Mouse (Mus musculus) E14TG2a.4 (cell line): ENCODE results near the gene Card11.

Experiments
- H3K27me3 ChIP-seq: 2 replicates; pipeline ENCODE4 v1.6.1; 2014; ENCODE audit warnings: low read length, control low read depth; ENCODE audit not compliant: insufficient read depth
- H3K36me3 ChIP-seq: 2 replicates; pipeline ENCODE4 v1.6.1; 2014; ENCODE audit warnings: low read length, control low read depth; ENCODE audit not compliant: insufficient read depth
- H3K4me1 ChIP-seq: replicated peaks from 2 replicates; pipeline ENCODE4 v1.6.1; 2014; ENCODE audit warnings: low read depth, low read length, control low read depth
- H3K4me3 ChIP-seq: replicated peaks from 2 replicates; pipeline ENCODE4 v1.5.1; 2014; ENCODE audit warnings: mild to moderate bottlenecking, low read length
- H3K9me3 ChIP-seq: 2 replicates; pipeline ENCODE4 v1.6.1; 2014; ENCODE audit warnings: low read length, control low read depth
- CTCF ChIP-seq: conservative IDR thresholded peaks from 2 replicates; pipeline ENCODE4 v1.5.1; 2014; ENCODE audit warnings: low read length
- NANOG ChIP-seq: IDR thresholded peaks from 2 replicates; pipeline ENCODE4 v1.6.1; 2014; ENCODE audit warnings: borderline replicate concordance, low read length, mixed read lengths
- POU5F1 ChIP-seq: IDR thresholded peaks from 2 replicates; pipeline ENCODE4 v1.6.1; 2014; ENCODE audit warnings: low read length, borderline replicate concordance

Gene Card11

DNA sequence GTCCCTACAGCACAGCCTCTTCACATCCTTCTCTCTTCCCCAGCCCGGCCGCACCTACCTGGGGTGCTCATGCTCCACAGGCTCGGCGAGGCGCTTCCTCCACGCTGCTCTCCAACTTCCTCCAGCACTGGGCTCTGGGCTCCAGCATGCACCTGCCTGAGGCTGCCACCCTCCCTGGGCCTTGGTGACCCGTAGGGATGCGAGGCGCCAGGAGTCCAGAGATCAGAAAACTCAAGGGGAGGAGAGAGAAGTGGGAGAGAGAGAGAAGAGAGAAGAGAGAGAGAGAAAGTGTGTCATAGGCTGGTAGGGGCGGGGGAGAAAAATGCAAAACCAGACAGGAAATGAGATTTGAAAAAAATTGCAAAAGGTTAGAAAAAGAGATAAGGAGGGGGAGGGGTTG, at the start of gene Card11:
TSS of gene Card11 (minus strand) at position 234 of the 400 bp plus-strand sequence.
- H3K4me1 ChIP-seq = no peaks in the 10 kb centered on the region
- peaks cover 9% of the 10 kb centered on the region; the same call in 1 of the 2 replicates for H3K27me3 ChIP-seq
- H3K4me3 ChIP-seq = no peak within 1 kb of the TSS
- H3K36me3 ChIP-seq = no peaks in the 10 kb centered on the region
- peaks cover 18% of the 10 kb centered on the region for H3K9me3 ChIP-seq
- no peak for TF ChIP-seq POU5F1
- TF ChIP-seq NANOG = no peak
- TF ChIP-seq CTCF = no peak

- H3K36me3 ChIP-seq = no peaks in the 10 kb centered on the region
- no peak for TF ChIP-seq POU5F1
- no peak for TF ChIP-seq NANOG
- TF ChIP-seq CTCF = no peak
- H3K27me3 ChIP-seq = peaks cover 28% of the 10 kb centered on the region
- H3K9me3 ChIP-seq = peaks cover 8% of the 10 kb centered on the region
- peaks cover 16% of the 10 kb centered on the region for H3K4me1 ChIP-seq
- no peak overlapping the region for H3K4me3 ChIP-seq
Measured at GRCm38 (mm10) chr5:141047651-141048218, 47.4 kb upstream of the Card11 start.

DNA sequence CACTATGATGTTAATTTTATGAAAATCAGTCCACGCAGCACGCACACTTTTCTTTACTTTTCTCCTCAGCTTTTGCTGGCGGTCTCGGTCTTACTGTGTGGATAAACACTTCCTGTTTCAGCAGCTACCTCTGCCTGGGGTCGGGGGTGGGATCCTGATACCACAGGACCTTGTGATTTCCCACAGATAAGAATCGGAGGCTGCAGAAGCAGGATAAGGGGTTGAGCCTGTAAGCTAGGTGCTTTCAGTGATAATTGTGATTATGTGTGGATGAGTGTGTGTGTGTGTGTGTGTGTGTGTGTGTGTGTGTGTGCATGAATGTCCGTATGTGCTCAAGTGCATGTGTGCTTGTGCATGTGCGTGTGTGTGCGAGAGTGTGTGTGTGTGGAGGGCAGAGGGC, 44.6 kb upstream of the Card11 start:
- Histone ChIP-seq H3K4me1 (peaks cover 26% of the 10 kb centered on the region), H3K27me3 (peaks cover 23% of the 10 kb centered on the region), H3K4me3 (no peak overlapping the region), H3K36me3 (no peaks in the 10 kb centered on the region), H3K9me3 (no peaks in the 10 kb centered on the region)
- TF ChIP-seq NANOG = no peak
- no peak for TF ChIP-seq POU5F1
- no peak for TF ChIP-seq CTCF

DNA sequence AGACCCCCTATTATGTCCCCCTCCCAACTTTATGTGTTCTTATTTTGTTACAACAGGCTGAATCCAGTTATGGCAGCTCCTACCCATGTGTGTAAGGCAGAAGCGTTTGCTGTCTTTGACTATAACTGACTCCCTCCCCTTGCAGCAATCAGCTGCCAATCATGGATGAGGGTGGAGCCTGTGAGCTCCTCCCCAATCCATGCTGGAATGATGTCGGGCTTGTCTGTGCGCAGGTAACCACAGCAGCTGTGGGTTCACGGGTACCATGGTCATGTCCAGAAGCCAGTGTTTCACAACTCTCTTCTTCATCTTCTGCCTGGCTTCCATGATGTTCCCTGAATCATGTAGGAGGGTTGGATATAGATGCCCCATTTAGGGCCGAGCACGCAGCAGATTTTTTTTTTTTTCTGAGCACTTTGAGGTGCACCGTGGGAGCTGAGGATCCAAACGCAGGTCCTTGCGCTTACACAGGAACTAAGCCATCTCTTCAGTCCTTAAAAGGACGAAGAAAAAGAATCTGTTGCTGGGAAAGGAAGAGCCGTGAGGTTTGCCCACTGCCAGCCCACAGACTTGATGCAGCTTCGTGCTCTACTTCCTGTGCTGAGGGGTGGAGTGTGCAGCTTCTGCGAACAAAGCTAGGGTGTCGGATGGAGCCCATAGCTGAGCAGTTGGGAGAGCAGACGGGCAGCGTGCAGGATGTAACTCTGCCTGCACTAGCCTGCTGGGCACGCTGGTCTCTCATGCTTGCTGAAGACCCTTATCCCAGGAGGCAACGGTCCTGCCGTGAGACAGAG, 43.5 kb upstream of the Card11 start:
- H3K36me3 ChIP-seq = no peaks in the 10 kb centered on the region
- TF ChIP-seq CTCF = no peak
- TF ChIP-seq NANOG = no peak
- no peak for TF ChIP-seq POU5F1
- H3K27me3 ChIP-seq = peaks cover 24% of the 10 kb centered on the region
- no peaks in the 10 kb centered on the region for H3K9me3 ChIP-seq
- peak overlapping the region; percentile 57 for H3K4me3 ChIP-seq
- peaks cover 26% of the 10 kb centered on the region for H3K4me1 ChIP-seq

DNA sequence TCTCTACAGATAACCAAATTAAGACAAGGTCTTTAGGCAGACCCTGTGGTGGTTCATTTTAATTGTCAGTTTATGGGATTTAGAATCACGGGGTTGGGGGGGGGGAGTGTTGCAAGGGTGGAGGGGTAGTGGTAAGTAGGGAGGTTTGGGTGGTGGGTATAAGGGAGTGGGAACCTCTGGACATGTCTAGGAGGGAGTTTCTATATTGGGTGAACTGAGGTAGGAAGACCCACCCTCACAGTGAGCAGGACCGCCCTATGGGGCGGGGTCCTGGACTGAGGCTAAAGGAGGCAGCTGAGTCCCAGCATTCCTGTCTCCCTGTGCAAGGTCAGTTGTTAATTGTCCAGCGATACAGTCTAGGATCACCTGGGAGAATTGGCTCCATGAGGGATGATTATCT, 42.0 kb upstream of the Card11 start:
- no peak for TF ChIP-seq NANOG
- no peak for TF ChIP-seq POU5F1
- no peak for TF ChIP-seq CTCF
- Histone ChIP-seq H3K4me3 (no peak overlapping the region), H3K9me3 (no peaks in the 10 kb centered on the region), H3K4me1 (peaks cover 26% of the 10 kb centered on the region), H3K36me3 (no peaks in the 10 kb centered on the region), H3K27me3 (peaks cover 30% of the 10 kb centered on the region)

DNA sequence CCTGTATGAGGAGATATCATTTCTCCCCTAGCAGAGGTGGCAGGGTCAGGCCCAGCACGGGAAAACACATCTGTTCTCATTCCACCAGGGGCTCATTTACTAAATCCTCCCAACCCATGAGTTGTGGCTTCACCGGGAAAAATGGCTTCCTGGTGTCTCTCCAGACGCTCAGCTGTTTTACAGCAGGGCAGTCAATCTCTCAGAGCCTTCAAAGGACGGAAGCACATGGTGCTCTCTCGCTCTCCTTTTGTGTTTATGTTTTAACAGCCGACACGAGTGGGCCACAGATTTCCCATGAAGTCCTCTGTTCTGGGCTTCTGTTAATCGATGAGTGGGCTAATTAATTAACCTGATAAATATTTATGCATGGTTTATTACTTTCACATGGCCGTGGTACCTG, 40.5 kb upstream of the Card11 start:
- Histone ChIP-seq H3K4me3 (no peak overlapping the region), H3K4me1 (peaks cover 26% of the 10 kb centered on the region), H3K36me3 (no peaks in the 10 kb centered on the region), H3K27me3 (peaks cover 42% of the 10 kb centered on the region), H3K9me3 (no peaks in the 10 kb centered on the region)
- no peak for TF ChIP-seq POU5F1
- no peak for TF ChIP-seq CTCF
- no peak for TF ChIP-seq NANOG

DNA sequence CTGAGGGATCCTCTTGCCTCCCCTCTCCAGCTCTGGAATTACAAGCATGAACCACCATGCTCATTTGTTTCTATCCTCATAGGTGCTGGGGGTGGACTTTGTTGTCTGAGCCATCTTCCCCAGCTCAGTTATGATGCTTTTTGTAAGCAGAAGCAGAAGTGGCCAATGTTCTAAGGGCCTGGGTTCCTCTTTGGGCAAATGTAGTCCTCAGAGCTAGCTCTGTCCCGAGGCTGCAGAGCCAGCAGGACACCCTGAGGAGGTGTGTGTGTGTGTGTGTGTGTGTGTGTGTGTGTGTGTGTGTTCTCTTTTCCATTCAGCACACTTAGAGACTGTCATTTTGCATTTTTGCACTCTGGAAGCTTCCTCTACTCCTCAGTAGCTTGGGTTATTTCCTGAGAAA, 38.0 kb upstream of the Card11 start:
- TF ChIP-seq CTCF (no peak), POU5F1 (no peak), NANOG (no peak)

GRCm38 (mm10) chr5:141035346-141035745, 35.0 kb upstream of the Card11 start:
- Histone ChIP-seq H3K36me3 (no peaks in the 10 kb centered on the region), H3K9me3 (no peaks in the 10 kb centered on the region), H3K4me3 (no peak overlapping the region), H3K4me1 (peaks cover 28% of the 10 kb centered on the region), H3K27me3 (peaks cover 25% of the 10 kb centered on the region)
- no peak for TF ChIP-seq POU5F1
- TF ChIP-seq NANOG = no peak
- no peak for TF ChIP-seq CTCF

More for the DNA sequence above, 38.0 kb upstream of the Card11 start:
- Histone ChIP-seq H3K27me3 (peaks cover 30% of the 10 kb centered on the region), H3K4me3 (no peak overlapping the region), H3K9me3 (no peaks in the 10 kb centered on the region), H3K4me1 (peaks cover 39% of the 10 kb centered on the region), H3K36me3 (no peaks in the 10 kb centered on the region)
